Mouse (Mus musculus) bone marrow macrophage, adult 2 months (primary cell): ENCODE measurements around the gene Kras.

Experiments
- CTCF ChIP-seq: IDR thresholded peaks from 2 replicates; pipeline ENCODE4 v1.5.1; 2012; ENCODE audit warnings: low read depth, mild to moderate bottlenecking, low read length, moderate library complexity
- POLR2A ChIP-seq: IDR thresholded peaks from 2 replicates; pipeline ENCODE4 v1.6.1; 2012; ENCODE audit warnings: mild to moderate bottlenecking, low read depth, low read length, borderline replicate concordance

- TF ChIP-seq CTCF = no peak
- no peak for TF ChIP-seq POLR2A
These were observed 74.5 kb downstream of the Kras start for GRCm38 (mm10) chr6:145175571-145175981.
